Mouse (Mus musculus) adrenal gland, postnatal 4 days (tissue): ENCODE results near the gene Camkk2. TPM values are rescaled to one million over a fixed set of nuclear protein-coding genes. Genes with fewer than 3 reads are reported as not detected.

Source experiments
- DNase-seq, 2 experiments: peaks; one replicate each; pipeline ENCODE4 v3.0.0; 2021 to 2022; ENCODE audit warnings: low spot score in 2 of 2, mixed read lengths in 2 of 2
- long read RNA-seq, 2 experiments: library from polyadenylated mRNA; stranded (forward); transcript quantifications; one replicate each; pipeline ENCODE4 v2.0.0; 2021
- total RNA-seq, 2 experiments: library from RNA; stranded (reverse); gene quantifications; 2 replicates each; pipeline ENCODE4 v1.2.3; 2021

Camkk2 gene
- total RNA-seq, result 10 to 100 TPM; 31.5 to 36.3 TPM
- long read RNA-seq, experiment 1, partial matches to known transcripts, result 2 of 6 reads
- long read RNA-seq, experiment 1, other reads (novel, unspliced or antisense), result 3 of 6 reads
- long read RNA-seq, experiment 2, transcript Camkk2-211 (16 exons, 2,751 nt), result major isoform, 9 of 27 reads
- long read RNA-seq, experiment 2, partial matches to known transcripts, result 6 of 27 reads
- long read RNA-seq, experiment 2, other reads (novel, unspliced or antisense), result 10 of 27 reads

DNA sequence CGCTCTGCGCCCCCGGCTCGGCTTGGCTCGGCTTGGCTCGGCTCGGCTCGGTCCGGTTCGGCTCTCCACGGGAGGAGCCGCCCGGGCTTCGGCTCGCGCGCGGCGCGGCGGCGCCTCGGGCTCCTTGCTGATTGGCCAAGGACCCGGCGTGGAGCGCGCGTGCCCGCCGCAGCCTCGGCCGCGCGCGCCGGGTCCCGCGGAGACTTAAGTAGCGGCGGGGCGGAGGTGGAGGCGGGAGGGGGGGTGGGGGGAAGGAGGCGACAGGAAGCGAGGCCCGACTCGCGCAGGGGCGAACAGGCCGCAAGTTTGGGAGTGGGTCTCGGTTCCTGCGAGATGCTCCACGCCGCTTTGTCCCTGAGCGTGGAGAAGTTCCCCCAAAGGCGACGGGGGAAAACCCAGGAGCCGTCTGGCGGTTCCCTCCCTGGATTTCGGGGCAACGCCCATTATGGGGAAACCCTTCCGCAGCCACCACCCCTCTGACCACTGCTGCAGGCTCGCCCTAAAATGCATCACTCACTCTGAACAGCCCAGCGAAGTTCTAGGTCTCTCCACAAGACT lies at the start of gene Camkk2:
Gene Camkk2, minus strand, starts transcription at position 133 of the 558 bp plus-strand sequence.
- DNase-seq, result peak; percentile 63 to 64

DNA sequence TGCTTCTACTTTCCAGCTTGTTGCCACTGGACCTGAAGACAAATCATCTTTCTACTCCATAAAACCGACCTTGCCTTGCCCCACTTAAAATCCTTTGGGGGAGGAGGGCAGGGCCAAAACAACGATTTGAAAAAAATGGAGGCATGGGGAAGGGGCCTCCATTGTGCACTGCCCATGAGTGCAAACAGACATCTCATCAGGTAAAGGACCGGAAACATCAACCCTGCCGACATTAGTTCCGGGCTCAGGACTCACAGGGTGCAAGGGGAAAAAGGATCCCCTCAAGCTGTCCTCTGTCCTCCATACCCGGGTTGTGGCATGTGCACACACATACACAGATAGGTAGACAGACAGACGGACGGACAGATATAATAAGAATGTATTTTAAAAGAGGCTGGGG lies 45.9 kb upstream of the Camkk2 start:
- no peak for DNase-seq

DNA sequence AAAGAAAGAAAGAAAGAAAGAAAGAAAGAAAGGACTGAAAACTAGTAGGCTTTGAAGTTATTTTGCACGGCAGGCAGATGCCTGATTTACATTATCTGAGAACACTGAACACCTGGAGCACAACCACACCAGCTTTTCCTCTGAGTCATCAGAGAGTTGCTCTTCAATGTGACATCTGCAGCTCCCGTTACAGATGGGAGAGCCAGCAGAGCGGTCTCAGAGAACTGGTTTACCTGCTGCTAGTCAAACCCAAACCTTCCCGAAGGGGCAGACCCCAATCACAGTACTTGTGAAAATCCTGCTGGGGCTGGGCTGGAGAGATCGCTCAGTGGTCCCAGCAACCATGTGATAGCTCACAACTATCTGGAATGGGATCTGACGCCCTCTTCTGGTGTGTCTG lies 45.2 kb upstream of the Camkk2 start:
- DNase-seq, result no peak

DNA sequence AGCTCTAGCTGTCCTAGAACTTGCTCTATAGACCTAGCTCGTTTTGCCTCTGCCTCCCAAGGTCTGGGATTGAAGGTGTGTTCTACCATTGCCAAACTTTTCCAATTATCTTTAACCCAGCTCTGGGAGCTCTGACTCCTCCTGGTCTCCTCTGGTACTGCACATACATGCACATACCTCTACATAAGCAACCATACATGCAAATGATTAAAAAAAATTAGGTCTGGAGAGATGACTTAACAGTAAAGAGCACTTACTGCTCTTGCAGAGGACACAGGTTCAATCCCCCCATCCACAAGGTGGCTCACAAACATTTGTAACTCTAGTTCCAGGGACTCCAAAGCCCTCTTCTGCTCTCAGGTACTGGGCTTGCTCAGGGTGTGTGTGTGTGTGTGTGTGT lies 44.8 kb upstream of the Camkk2 start:
- no peak for DNase-seq

- DNase-seq, result no peak
Observed at GRCm38 (mm10) chr5:122822441-122822840, 43.2 kb upstream of the Camkk2 start.

DNA sequence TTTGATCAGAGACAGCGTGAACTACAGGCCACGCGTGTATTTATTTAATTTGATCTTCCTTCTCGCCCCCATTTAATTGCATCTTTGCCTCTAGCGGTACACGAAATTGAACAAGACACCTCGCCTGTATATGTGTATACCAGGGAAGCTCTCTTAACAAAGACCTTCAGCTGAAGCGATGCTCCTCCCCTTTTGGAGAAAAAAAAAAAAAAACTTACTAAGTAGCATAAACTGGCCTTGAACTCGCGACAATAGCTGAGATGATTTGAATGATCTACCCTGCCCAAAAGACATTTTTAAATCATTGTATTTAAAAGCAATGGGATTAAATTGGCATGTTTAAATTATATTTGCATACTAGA lies 42.3 kb upstream of the Camkk2 start:
- no peak for DNase-seq

DNA sequence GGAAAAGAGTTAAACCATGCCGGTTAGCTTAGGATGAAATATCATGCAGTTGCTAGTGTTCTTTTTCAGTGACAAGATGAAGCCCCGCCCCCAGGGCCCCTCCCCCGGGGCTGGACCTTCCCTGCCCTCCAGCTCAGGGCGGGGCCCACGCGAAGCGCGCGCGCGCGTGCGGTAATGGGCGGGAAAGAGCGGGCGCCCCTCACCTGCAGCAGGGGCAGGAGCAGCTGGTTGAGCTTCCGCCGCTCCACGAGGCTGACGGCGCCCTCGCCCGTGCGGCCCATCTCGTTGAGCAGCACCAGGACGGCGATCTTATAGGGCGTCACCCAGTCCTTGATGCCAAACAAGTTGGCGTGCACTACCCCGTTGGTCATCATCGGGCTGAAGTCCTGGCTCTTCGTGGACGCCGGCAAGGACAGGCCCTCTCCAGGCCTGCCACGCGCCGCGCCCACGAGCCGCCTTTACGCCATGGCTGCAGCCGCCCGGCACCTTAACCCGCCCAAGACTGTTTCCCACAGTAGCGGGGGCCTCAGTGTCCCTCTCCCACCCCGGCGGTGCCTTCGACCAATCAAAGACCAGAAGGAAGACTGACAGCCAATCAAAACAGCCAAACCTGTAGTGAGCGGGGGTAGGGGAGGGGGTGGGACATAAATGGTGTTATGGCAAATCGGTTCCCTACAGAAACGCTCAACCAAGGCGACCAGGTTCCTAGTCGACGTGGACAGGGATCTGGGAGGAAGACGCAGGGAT lies 41.7 kb upstream of the Camkk2 start, which contains the start of gene Anapc5:
Gene Anapc5, minus strand, starts transcription at position 563 of the 747 bp plus-strand sequence.
- DNase-seq, result peak; percentile 69 to 88

DNA sequence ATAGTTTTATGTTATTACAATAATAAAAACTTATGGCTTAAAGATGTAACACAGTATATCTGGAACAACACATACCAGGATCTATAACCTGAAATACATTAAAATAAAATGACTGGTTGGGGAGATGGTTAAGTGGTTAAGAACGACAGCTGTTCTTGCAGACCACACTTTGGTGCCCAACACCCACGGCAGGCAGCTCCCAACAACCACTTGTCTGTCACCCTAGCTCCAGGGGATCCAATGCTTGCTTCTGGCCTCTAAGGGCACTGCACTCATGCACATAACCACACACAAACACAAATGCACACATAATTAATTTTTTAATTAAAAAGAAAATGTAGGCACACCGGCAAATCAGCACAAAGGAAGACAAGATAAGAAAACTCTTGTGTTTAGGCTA lies 33.5 kb upstream of the Camkk2 start:
- no peak for DNase-seq

DNA sequence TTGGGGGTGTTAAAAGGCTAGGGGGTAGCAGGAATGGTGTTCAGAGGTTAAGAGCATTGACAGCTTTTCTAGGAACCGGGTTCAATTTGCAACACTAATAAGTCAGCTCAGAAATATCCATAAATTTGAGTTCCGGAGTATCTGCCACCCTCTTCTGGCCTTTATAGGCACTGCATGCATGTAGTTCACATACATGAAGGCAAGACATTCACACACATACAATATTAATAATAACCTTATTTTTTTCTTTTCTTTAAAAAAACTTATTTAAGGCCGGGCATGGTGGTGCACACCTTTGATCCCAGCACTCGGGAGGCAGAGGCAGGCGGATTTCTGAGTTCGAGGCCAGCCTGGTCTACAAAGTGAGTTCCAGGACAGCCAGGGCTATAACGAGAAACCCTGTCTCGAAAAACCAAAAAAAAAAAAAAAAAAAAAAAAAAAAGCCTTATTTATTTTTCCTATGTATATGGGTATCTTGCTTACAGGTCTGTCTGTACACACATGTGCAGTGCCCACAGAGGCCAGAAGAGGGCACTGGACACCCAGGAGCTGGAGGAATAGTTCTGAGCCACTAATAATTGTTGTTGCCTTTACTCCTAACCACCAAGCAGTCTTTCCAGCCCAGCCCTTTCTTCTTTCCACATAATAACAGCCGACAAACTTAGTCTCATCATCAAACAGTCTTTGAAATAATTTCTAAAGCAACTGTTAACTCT lies 32.3 kb upstream of the Camkk2 start:
- DNase-seq, result peak in 1 of 2 experiments; percentile 40

GRCm38 (mm10) chr5:122805503-122805902 lies 26.3 kb upstream of the Camkk2 start:
- no peak for DNase-seq

DNA sequence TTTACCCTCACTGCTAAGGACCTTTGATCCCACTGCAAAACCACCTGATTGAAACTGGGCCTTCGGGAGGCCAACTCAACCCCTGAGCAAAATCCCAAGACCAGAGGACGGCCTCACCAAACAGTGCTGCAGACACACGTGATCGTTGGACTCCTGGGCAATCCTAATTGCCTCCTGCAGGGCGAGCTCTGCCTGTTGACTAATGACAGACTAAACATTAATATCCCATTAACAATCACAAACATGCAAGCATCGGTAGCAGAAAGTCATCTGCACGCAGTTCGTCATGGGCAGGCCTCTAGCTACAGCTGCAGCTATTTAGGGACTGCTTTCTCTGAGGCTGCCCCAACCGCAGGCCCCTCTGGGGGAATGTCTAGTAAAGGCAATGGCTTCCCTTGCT lies 23.5 kb upstream of the Camkk2 start:
- DNase-seq, result no peak

GRCm38 (mm10) chr5:122801684-122802083 lies 22.5 kb upstream of the Camkk2 start:
- no peak for DNase-seq

DNA sequence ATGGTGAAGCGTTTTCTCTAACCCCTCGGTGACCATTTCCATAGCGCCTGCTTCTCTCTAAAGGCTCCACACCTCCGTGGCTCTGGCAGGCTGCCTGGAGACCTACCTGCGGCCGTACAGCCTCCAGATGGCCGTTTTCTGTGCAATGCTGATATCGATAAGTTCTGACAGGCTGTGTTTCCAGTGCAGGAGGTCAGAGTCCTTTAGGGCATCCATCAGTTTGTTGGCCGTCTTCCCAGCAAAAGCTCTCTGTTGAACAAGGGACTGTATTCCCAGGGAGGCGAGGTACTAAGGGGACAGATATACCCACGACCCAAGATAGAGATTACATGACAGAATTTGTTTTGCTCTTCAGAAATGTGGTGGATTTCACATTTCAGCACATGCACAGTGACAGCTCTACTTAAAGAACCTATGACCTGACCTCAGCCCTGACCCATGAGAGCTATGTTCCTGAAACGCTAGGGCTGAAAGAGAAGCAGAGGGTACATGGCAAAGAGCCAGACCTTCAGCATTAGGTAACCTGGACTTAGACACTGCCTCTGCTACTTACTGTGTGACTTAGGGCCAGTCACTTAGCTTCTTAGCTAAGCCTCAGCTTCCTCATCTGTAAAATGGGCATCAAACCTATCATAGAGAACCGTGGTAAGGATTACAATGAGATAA lies 21.3 kb upstream of the Camkk2 start:
- DNase-seq, result no peak

- no peak for DNase-seq
Observed at GRCm38 (mm10) chr5:122799379-122800344, 20.5 kb upstream of the Camkk2 start.

DNA sequence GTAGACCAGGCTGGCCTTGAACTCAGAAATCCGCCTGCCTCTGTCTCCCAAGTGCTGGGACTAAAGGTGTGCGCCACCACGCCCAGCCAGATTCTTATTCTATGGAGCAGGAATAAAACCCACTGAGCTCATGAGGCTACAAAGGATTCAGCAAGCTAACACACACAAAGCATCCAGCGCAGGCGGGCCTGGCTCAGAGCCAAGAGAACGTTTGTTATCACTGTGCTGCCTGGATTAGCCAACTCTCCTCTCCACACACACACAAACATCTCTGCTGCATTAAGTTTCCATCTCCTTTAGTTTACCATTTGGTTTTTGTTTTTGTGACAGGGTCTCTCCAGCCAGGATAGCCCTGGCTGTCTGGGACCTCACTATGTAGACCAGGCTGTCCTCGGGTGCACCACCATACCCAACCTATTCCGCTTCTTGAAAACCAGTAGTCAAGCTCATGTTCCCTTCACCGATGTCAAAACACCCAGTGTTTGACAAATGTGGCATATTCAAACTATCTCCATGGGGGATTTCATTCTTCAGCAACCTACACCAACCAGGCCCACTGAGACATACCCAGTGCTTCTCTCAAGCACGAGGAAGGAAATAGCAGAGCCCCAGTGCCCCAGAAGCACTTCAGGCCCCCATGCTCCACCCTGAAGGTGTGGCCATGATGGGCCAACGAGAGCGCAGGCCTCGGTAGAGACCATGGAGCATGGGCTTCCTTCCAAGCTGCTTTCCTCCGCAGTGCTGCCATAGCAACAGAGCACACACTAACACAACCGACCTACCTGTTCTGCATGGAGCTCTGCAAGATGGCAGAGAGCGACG lies 19.6 kb upstream of the Camkk2 start:
- peak; percentile 34 to 66 for DNase-seq

DNA sequence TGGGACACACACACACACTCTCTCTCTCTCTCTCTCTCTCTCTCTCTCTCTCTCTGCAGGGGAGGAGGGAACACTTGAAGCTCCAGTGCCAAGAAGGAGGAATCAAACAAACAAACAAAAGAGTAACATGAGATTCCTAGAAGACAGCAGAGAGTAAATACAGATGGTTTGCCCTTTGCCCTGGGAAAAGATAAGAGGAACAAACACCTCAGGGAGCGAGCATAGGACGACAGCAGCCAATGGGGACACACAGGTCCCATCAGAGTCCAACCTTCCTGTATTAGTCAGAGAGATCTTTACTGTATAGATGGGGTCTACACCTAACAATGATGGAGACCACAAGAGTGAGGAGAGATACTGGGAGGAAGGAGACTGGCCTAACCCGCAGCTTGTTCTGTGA lies 18.7 kb upstream of the Camkk2 start:
- no peak for DNase-seq

GRCm38 (mm10) chr5:122788696-122789095 lies 9.5 kb upstream of the Camkk2 start:
- DNase-seq, result no peak

- no peak for DNase-seq
Observed at GRCm38 (mm10) chr5:122786035-122786819, 7.0 kb upstream of the Camkk2 start.
